Mouse (Mus musculus): ENCODE data around the gene Pth1r.

- no peak for TF ChIP-seq POLR2A (IDR thresholded peaks at IDR 0.05; ENCODE audit: extremely low read depth, insufficient read depth, low read length)
- TF ChIP-seq CTCF (IDR thresholded peaks at IDR 0.05; ENCODE audit: low read depth, low read length), result peak; percentile 97
Measured at GRCm38 (mm10) chr9:110672462-110673106, 74.4 kb downstream of the Pth1r start.
